13 mouse cellular contexts compared by ENCODE assay signal in genomic region chr16:50147900-50148299, GRCm38 (mm10).
DNase-seq lines count a peak whose midpoint lies in the region; ATAC-seq and TF ChIP-seq lines count a peak whose summit lies in the region.
"Had no signal": no experiment of that assay in that cellular context is flagged by ENCODE, and none has a peak within 500 bp of the region (broad histone marks: within the 10 kb centered on the region; RNA-seq: fewer than 3 reads in every experiment).

No protein-coding gene starts in this region.

- H3K4me2 ChIP-seq in neural tube, embryonic 13.5 days: no peak overlapping the region
- H3K4me2 ChIP-seq in forebrain, postnatal 0 days (ENCODE audit: low read depth): no peak overlapping the region
- H3K4me2 ChIP-seq in kidney, embryonic 14.5 days (replicated peaks; ENCODE audit: low read depth, low read length): no peak overlapping the region

- H3K9ac ChIP-seq in neural tube, embryonic 13.5 days: no peak overlapping the region
- no peak overlapping the region for H3K9ac ChIP-seq in forebrain, postnatal 0 days
- no peak overlapping the region for H3K9ac ChIP-seq in kidney, embryonic 14.5 days (ENCODE audit: low read depth, low read length)
- H3K9ac ChIP-seq: liver, postnatal 0 days had no signal

- no peak overlapping the region for H3K27ac ChIP-seq in heart, embryonic 10.5 days
- H3K27ac ChIP-seq in neural tube, embryonic 13.5 days (replicated peaks): no peak overlapping the region
- H3K27ac ChIP-seq in forebrain, postnatal 0 days (ENCODE audit: low read depth, low read length): peak overlapping the region; percentile 40; the same call in 1 of the 2 replicates
- no peak overlapping the region for H3K27ac ChIP-seq in kidney, embryonic 14.5 days (ENCODE audit: low read depth, low read length)

- no peaks in the 10 kb centered on the region for H3K36me3 ChIP-seq in heart, embryonic 10.5 days
- H3K36me3 ChIP-seq in neural tube, embryonic 13.5 days: no peaks in the 10 kb centered on the region
- H3K36me3 ChIP-seq in forebrain, postnatal 0 days (ENCODE audit: insufficient read depth): no peaks in the 10 kb centered on the region
- H3K36me3 ChIP-seq in kidney, embryonic 14.5 days (ENCODE audit: control insufficient read depth, insufficient read depth, low read length): no peaks in the 10 kb centered on the region

- intact Hi-C loops in heart, postnatal 10 days (cut with DNase I): no loop called here

- no peaks in the 10 kb centered on the region for H3K4me1 ChIP-seq in heart, embryonic 10.5 days
- H3K4me1 ChIP-seq in neural tube, embryonic 13.5 days (replicated peaks): no peaks in the 10 kb centered on the region
- no peaks in the 10 kb centered on the region for H3K4me1 ChIP-seq in forebrain, postnatal 0 days (ENCODE audit: insufficient read depth)
- H3K4me1 ChIP-seq in kidney, embryonic 14.5 days (ENCODE audit: control insufficient read depth, insufficient read depth, low read length): no peaks in the 10 kb centered on the region

- 83% methylated on average over 2 of the region's 2 CpGs for WGBS in heart, embryonic 10.5 days
- WGBS in neural tube, embryonic 13.5 days: 52% methylated on average over 2 of the region's 2 CpGs
- WGBS in forebrain, postnatal 0 days: 30% methylated on average over 2 of the region's 2 CpGs
- 85% methylated on average over 2 of the region's 2 CpGs for WGBS in kidney, embryonic 14.5 days

- no peaks in the 10 kb centered on the region for H3K9me3 ChIP-seq in heart, embryonic 10.5 days
- H3K9me3 ChIP-seq in neural tube, embryonic 13.5 days: no peaks in the 10 kb centered on the region
- H3K9me3 ChIP-seq in forebrain, postnatal 0 days (ENCODE audit: low read length): no peaks in the 10 kb centered on the region
- H3K9me3 ChIP-seq in kidney, embryonic 14.5 days (ENCODE audit: control insufficient read depth, low read length): 0 out of 2 replicates have a peak, but pooled peaks cover 3% of the 10 kb centered on the region

- TF ChIP-seq CTCF in forebrain, postnatal 0 days (IDR thresholded peaks at IDR 0.05; ENCODE audit: low read depth): no peak

- no peak overlapping the region for H3K4me3 ChIP-seq in heart, embryonic 10.5 days
- no peak overlapping the region for H3K4me3 ChIP-seq in neural tube, embryonic 13.5 days
- no peak overlapping the region for H3K4me3 ChIP-seq in forebrain, postnatal 0 days (ENCODE audit: low read depth, low read length)
- H3K4me3 ChIP-seq in kidney, embryonic 14.5 days (ENCODE audit: low read length): no peak overlapping the region

- ATAC-seq in neural tube, embryonic 13.5 days (ENCODE audit: low read depth): peak; percentile 61
- ATAC-seq in forebrain, postnatal 0 days: peak; percentile 91
- ATAC-seq in kidney, embryonic 14.5 days (ENCODE audit: low FRiP score, low TSS enrichment): no peak
- ATAC-seq: liver, postnatal 0 days had no signal

- no peaks in the 10 kb centered on the region for H3K27me3 ChIP-seq in heart, embryonic 10.5 days (ENCODE audit: insufficient read depth, poor library complexity, severe bottlenecking)
- H3K27me3 ChIP-seq in neural tube, embryonic 13.5 days: no peaks in the 10 kb centered on the region
- H3K27me3 ChIP-seq in forebrain, postnatal 0 days (ENCODE audit: insufficient read depth, low read length): no peaks in the 10 kb centered on the region
- no peaks in the 10 kb centered on the region for H3K27me3 ChIP-seq in kidney, embryonic 14.5 days (ENCODE audit: control insufficient read depth, insufficient read depth, low read length)

- peak; percentile 17 to 19 for DNase-seq in heart, postnatal 10 days
- DNase-seq in heart, embryonic 10.5 days (ENCODE audit: low spot score): no peak
- DNase-seq in neural tube, embryonic 10.5 days (ENCODE audit: extremely low spot score, low spot score): no peak
- DNase-seq in forebrain, postnatal 0 days: peak; percentile 77
- DNase-seq in right cerebral cortex, postnatal 25 days: peak; percentile 8
- DNase-seq in spleen, postnatal 36 days (ENCODE audit: low spot score in 2 of 2): no peak
- DNase-seq: adrenal gland, adult 2 months; gastrocnemius, postnatal 10 days; kidney, adult 9 months; liver, postnatal 0 days; thymus, adult 18-20 months had no signal

Comparison
In these comparisons a context has a peak if more than half of its experiments do, and no peak if none do; other contexts are left out.
1. DNase-seq: peak in heart, postnatal 10 days (2 of 2), forebrain, postnatal 0 days (single experiment) and right cerebral cortex, postnatal 25 days (single experiment); none in heart, embryonic 10.5 days (single experiment), neural tube, embryonic 10.5 days (single experiment) and spleen, postnatal 36 days (0 of 2).